Comparison of ENCODE assay signal across 16 mouse cellular contexts in the genomic region with DNA sequence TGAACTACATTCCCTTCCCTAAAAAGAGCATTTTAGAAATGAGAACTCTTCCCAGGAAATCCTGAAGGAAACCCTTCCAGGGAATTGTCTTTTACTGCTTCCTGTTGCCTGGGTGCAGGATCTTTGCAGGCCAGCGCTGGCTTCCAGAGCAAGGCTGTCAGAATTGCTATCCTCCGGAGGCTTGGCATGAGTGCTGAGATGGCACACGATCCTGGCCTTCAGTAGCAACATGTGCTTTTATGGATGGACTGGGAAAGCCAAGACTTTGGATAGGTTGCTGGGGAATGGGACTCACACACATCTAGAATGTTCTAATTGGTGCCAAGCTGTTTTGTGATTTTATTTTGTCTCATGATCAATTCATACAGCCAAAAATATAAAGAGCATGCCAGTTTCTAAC.
A peak's percentile ranks its signal among the peaks of the same experiment; 100 is the strongest.
DNase-seq lines count a peak whose midpoint lies in the region; ATAC-seq and TF ChIP-seq lines count a peak whose summit lies in the region.
"Had no signal": no experiment of that assay in that cellular context is flagged by ENCODE, and none has a peak within 500 bp of the region (broad histone marks: within the 10 kb centered on the region; RNA-seq: fewer than 3 reads in every experiment).

No protein-coding gene starts in this region.

- TF ChIP-seq POLR2A in kidney, adult 2 months (IDR thresholded peaks at IDR 0.05; ENCODE audit: low read depth, low read length) = no peak

- WGBS in forebrain, postnatal 0 days = 66% methylated on average over 3 of the region's 3 CpGs
- 77% methylated on average over 3 of the region's 3 CpGs for WGBS in forebrain, embryonic 15.5 days
- WGBS in kidney, adult 2 months = 59% methylated on average over 3 of the region's 3 CpGs
- 69% methylated on average over 3 of the region's 3 CpGs for WGBS in stomach, postnatal 0 days

- H3K27ac ChIP-seq in forebrain, postnatal 0 days (ENCODE audit: low read depth, low read length) = no peak overlapping the region
- H3K27ac ChIP-seq in forebrain, embryonic 15.5 days (replicated peaks) = no peak overlapping the region
- H3K27ac ChIP-seq in kidney, adult 2 months (ENCODE audit: insufficient read depth, low read depth, low read length) = no peak overlapping the region
- H3K27ac ChIP-seq in stomach, postnatal 0 days (replicated peaks) = peak overlapping the region; percentile 40; the same call in 1 of the 2 replicates
- H3K27ac ChIP-seq: forebrain, embryonic 13.5 days; gastrocnemius, adult 2 months; midbrain, embryonic 13.5 days had no signal

- TF ChIP-seq CTCF in forebrain, postnatal 0 days (IDR thresholded peaks at IDR 0.05; ENCODE audit: low read depth) = no peak
- no peak for TF ChIP-seq CTCF in kidney, adult 2 months (conservative IDR thresholded peaks at IDR 0.05; ENCODE audit: insufficient read depth, insufficient read length, low read depth, low read length)
- TF ChIP-seq CTCF in stomach, postnatal 0 days (IDR thresholded peaks at IDR 0.05; ENCODE audit: low read depth) = no peak

- no peaks in the 10 kb centered on the region for H3K36me3 ChIP-seq in forebrain, postnatal 0 days (ENCODE audit: insufficient read depth)
- H3K36me3 ChIP-seq in forebrain, embryonic 15.5 days = no peaks in the 10 kb centered on the region
- H3K36me3 ChIP-seq in kidney, adult 2 months (ENCODE audit: control insufficient read depth, insufficient read depth, low read length) = no peaks in the 10 kb centered on the region
- no peaks in the 10 kb centered on the region for H3K36me3 ChIP-seq in stomach, postnatal 0 days (ENCODE audit: control insufficient read depth, insufficient read depth, low read length)
- H3K36me3 ChIP-seq: midbrain, embryonic 13.5 days had no signal

- H3K4me3 ChIP-seq in forebrain, postnatal 0 days (ENCODE audit: low read depth, low read length) = no peak overlapping the region
- no peak overlapping the region for H3K4me3 ChIP-seq in forebrain, embryonic 15.5 days
- H3K4me3 ChIP-seq in kidney, adult 2 months (ENCODE audit: insufficient read depth, low read depth, low read length) = no peak overlapping the region
- H3K4me3 ChIP-seq in stomach, postnatal 0 days (ENCODE audit: low read depth, low read length) = no peak overlapping the region
- H3K4me3 ChIP-seq: forebrain, embryonic 13.5 days; gastrocnemius, adult 2 months; midbrain, embryonic 13.5 days had no signal

- ATAC-seq in forebrain, postnatal 0 days = peak; percentile 53
- no peak for ATAC-seq in forebrain, embryonic 15.5 days (replicated peaks)
- ATAC-seq in stomach, postnatal 0 days (ENCODE audit: low FRiP score, low TSS enrichment) = no peak
- ATAC-seq: activated CD4-positive, CD25-positive, alpha-beta regulatory T cell, adult 4 months; forebrain, embryonic 13.5 days; intestine, embryonic 16.5 days; midbrain, embryonic 13.5 days had no signal

- no peak for TF ChIP-seq EP300 in stomach, postnatal 0 days (optimal IDR thresholded peaks at IDR 0.05)

- H3K9me3 ChIP-seq in forebrain, postnatal 0 days (ENCODE audit: low read length) = no peaks in the 10 kb centered on the region
- no peaks in the 10 kb centered on the region for H3K9me3 ChIP-seq in forebrain, embryonic 15.5 days
- H3K9me3 ChIP-seq in stomach, postnatal 0 days (ENCODE audit: control insufficient read depth, low read length) = no peaks in the 10 kb centered on the region
- H3K9me3 ChIP-seq: forebrain, embryonic 13.5 days; midbrain, embryonic 13.5 days had no signal

- H3K4me2 ChIP-seq in forebrain, postnatal 0 days (ENCODE audit: low read depth) = no peak overlapping the region
- H3K4me2 ChIP-seq in forebrain, embryonic 15.5 days (replicated peaks) = no peak overlapping the region
- H3K4me2 ChIP-seq in stomach, postnatal 0 days (replicated peaks; ENCODE audit: low read depth) = no peak overlapping the region
- H3K4me2 ChIP-seq: forebrain, embryonic 13.5 days; liver, embryonic 11.5 days; midbrain, embryonic 13.5 days had no signal

- H3K9ac ChIP-seq in forebrain, postnatal 0 days = no peak overlapping the region
- H3K9ac ChIP-seq in forebrain, embryonic 15.5 days (replicated peaks) = no peak overlapping the region
- no peak overlapping the region for H3K9ac ChIP-seq in stomach, postnatal 0 days (ENCODE audit: low read length)
- H3K9ac ChIP-seq: forebrain, embryonic 13.5 days; midbrain, embryonic 13.5 days had no signal

- no peaks in the 10 kb centered on the region for H3K27me3 ChIP-seq in forebrain, postnatal 0 days (ENCODE audit: insufficient read depth, low read length)
- H3K27me3 ChIP-seq in forebrain, embryonic 15.5 days = no peaks in the 10 kb centered on the region
- H3K27me3 ChIP-seq in kidney, adult 2 months (replicated peaks; ENCODE audit: control insufficient read depth, insufficient read depth, low read length) = no peaks in the 10 kb centered on the region
- no peaks in the 10 kb centered on the region for H3K27me3 ChIP-seq in stomach, postnatal 0 days (ENCODE audit: control insufficient read depth, insufficient read depth, low read length)
- H3K27me3 ChIP-seq: CH12.LX; forebrain, embryonic 13.5 days; midbrain, embryonic 13.5 days had no signal

- H3K4me1 ChIP-seq in forebrain, postnatal 0 days (ENCODE audit: insufficient read depth) = no peaks in the 10 kb centered on the region
- no peaks in the 10 kb centered on the region for H3K4me1 ChIP-seq in forebrain, embryonic 15.5 days
- no peaks in the 10 kb centered on the region for H3K4me1 ChIP-seq in kidney, adult 2 months (ENCODE audit: control insufficient read depth, insufficient read depth, low read length)
- no peaks in the 10 kb centered on the region for H3K4me1 ChIP-seq in stomach, postnatal 0 days (replicated peaks; ENCODE audit: control insufficient read depth, insufficient read depth)
- H3K4me1 ChIP-seq: forebrain, embryonic 13.5 days; midbrain, embryonic 13.5 days had no signal

- peak; percentile 13 for DNase-seq in forebrain, postnatal 0 days
- peak; percentile 8 for DNase-seq in kidney, adult 2 months
- no peak for DNase-seq in kidney, adult 11 months
- DNase-seq in right cerebral cortex, postnatal 10 days (ENCODE audit: low spot score in 2 of 2) = peak; percentile 25
- no peak for DNase-seq in right cerebral cortex, postnatal 36 days (ENCODE audit: low spot score in 2 of 2)
- DNase-seq in stomach, postnatal 0 days (ENCODE audit: low spot score) = no peak
- no peak for DNase-seq in kidney, postnatal 4 days
- DNase-seq: gastrocnemius, adult 2 months; thymus, postnatal 36 days had no signal

Comparison
In these comparisons a context has a peak if more than half of its experiments do, and no peak if none do; other contexts are left out.
1. DNase-seq: peak in forebrain, postnatal 0 days (single experiment), kidney, adult 2 months (single experiment) and right cerebral cortex, postnatal 10 days (2 of 2); none in kidney, adult 11 months (single experiment), right cerebral cortex, postnatal 36 days (0 of 2), stomach, postnatal 0 days (single experiment) and kidney, postnatal 4 days (0 of 2).